Mouse (Mus musculus) c-Kit-negative CD71-positive TER-119-positive erythroid progenitor cells, embryonic 14.5 days (primary cell): ENCODE data around the gene Rab11fip3.
A peak's percentile ranks its signal among the peaks of the same experiment; 100 is the strongest.

Experiments
- DNase-seq: peaks from one replicate; pipeline ENCODE4 v3.0.0-alpha.2; 2013; ENCODE audit warnings: low read depth, low spot score

The Rab11fip3 gene

DNA sequence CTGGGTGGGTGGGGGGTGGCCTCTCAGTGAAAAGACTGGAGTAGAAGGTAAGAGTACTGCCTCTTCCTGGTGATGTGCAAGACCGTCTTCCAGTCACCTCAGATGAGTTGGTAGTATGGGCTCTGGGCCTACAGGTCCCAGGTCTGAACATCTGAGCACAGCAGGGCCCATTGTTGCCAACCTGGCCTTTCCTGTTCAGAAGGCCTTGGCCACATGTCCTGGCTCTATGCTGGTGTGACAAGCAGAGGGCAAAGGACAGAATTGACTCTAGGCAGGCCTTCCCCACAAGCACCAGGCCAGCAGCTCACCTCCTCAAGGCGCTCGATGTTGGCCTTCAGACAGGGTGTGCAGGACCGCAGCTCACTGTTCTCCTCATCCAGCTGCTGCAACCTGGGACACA lies 77.1 kb downstream of the Rab11fip3 start:
- no peak for DNase-seq

DNA sequence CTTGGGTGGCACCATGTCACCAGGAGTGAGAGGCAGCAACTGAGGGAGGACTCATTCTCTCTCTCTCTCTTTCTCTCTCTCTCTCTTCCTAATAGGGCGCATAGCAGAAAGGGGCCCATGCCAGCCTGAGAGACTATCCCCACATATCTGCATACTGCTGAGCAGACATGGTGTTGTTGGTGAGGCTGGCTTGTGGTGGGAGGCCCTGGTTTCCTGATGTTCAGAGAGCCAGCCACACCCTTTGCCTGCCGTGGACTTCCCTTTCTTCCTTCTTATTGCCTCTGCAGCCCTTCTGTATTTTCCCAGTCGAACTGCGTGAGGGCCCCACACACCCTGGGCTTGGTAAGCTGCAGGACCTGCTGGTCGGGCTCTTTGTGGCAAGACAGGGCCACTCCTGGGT lies 79.0 kb downstream of the Rab11fip3 start:
- DNase-seq, result no peak

DNA sequence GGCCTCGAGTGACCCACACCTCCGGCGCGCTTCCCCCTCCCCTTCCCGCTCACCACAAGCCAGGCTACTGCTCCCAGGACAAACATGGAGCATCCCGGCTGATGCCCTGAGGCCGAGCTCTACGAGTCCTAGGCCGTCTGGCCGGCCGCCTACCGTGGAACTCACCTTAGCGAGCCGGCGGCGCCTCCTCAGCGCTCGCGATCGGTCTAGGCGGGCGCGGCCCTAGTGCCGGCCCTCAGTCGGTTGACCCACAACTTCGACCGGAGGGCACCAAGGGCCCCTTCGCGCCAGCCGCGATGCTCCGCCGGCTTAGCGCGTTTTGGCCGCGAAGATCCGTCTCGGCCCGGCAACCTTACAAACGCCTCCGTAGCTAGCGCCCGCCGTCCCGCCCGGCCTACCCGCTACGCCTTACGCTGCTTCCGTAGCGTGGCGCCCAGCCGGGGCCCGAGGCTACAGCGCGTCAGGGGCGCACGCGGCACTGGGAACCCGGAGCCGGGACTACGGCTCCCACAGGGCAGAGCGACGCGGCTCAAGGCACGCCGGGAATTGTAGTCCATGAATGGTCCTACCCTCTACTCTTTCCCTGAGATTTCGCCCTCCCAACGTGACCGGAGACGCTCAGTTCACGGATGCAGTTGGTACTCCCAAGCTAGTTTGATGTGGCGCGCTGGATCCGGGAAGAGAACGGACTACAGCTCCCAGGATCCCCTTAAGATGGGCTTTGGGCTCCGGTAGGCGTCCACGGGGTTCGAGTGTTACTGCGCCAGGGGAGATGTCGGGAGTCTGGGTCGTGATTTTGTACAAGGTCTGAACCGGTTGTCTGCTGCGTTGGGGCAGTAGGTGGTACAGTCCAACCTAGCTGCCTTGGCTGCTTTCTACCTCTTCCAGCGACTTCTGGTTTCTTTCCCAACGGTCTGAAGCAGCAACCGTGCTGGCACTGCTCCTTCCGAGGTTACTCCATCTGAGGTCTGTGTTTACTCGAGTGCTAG lies 83.8 kb downstream of the Rab11fip3 start, which contains the start of gene Capn15:
TSS of gene Capn15 (minus strand) at position 491 of the 989 bp plus-strand sequence.
- peak; percentile 68 for DNase-seq

DNA sequence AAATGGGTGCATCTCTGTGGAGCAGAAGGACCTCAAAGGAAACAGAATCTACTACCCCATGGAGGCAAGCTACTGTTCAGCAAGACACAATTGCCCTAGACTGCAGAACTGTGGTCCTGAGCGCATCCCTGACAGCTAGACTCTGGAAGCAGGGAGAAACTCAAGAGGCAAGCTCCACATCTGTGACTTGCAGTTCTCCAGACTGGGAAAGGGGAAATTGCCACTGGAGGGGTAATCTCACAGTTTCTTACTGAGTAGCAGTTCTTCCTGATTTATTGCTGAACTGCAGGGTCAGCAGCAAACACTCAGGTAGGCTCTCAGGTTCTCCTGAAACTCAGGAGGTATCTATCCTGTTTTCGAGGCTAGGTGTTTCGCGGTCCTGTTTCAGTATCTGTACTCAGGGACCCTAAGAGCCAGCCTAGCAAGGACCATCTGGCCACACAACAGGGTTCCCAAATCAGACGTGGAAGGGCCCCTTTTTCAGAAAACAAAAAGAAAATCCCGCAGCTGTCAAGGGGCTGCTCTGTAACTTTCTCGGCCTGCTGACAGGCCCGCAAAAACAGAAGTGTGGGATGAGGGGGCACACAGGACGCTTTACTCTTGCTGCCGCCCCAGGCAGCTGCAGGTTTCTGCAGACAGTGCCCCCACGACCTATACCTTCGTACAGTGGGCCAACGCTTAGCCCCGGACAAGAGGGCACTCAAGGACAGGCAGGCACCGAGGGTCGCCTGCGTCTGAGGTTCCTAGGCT lies 84.6 kb downstream of the Rab11fip3 start:
- no peak for DNase-seq

DNA sequence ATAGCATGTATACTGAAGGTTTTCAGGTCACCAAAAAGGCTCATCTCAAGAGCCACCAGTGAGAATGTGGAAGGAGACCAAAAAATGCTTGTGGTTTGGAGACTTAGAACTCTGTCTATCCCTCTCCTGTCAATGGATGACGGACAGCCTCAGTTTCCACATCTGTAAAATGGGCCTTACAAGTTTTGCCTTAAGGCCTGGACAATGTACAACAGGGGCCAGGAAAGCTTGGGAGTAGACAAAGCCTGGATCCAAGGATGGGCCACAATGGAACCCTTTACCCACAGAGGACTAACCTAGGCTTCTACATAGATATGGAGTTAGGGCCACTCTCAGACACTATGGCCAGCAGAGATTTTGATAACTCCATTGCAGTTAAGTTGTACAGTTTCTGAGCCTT lies 85.3 kb downstream of the Rab11fip3 start:
- DNase-seq, result no peak

DNA sequence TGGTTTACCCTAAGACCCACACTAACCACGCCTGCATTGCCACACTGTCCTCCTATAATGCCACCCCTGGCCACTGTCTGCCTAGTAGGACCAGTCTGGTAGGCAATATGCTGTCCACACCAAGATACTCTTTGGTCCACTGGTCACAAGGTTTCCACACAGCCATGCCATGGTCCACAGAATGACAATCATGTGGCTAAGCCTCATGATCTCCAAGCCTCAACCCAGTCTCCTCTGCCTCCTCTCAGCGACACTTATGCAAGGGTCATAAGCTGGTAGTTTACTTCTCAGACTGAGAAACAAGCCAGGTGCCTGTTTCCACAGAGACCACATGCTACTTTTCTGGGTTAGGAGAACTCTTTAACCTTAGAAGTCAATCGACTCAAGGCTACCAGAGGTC lies 86.4 kb downstream of the Rab11fip3 start:
- no peak for DNase-seq

DNA sequence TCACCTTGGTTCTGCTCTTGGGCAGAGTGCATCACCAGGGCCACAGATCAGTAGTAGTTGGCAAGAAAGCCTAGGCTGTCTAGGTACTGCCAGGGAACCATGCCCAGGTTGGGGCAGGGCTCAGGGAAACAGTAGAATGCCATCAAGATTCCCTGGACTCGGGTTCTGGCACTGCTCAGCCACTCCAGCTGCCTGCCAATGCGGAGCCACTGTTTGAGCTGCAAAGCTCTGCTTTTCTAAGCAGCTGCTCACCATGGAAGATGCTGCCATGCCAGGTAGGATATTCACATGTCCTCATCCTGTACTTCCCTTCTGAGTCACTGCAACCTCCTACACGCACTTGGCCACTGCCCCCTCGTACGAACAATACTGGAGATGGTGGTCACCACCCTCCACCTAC lies 88.5 kb downstream of the Rab11fip3 start:
- DNase-seq, result no peak

DNA sequence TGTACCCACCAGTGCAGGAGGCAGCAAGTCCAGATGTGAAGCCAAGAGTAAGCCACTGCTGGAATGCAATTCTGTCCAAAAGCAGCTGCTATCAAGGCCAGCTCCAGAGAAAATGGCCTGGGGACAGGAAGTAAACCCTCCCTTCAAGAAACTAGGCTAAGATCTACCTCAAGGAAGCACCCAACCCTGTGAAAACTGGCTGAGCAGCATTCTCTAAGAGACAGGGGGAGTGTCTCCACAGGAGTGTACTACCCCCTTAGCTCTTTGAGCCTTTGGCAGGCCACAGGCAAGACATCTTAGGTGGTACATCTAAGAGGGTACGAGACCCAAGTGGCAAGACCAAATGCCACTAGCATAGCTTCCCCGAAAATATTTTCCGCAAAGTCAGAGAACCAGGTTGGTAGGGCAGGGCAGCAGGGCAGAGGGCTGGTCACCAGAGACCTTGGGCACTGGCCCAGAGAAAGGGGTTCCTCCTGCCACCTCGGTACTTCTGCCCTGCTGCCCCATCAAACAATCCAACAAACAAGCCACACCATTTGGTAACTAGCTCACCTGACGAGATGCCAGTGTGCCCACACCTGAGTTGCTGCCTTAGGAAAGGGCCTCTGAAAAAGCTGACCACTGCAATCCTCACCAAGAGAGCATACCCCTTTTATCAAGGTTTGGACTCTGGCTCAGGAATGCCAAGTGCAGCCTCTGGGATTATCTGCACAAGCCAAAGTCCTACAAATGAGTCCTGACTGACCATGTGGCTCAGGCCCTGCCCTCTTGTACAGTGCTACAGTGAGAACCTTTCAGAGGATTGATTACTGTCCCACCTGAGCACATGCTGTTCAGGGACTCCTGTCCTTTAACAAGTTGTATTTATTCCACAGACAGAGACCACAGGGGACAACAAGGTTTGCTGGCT lies 89.3 kb downstream of the Rab11fip3 start:
- DNase-seq, result no peak

DNA sequence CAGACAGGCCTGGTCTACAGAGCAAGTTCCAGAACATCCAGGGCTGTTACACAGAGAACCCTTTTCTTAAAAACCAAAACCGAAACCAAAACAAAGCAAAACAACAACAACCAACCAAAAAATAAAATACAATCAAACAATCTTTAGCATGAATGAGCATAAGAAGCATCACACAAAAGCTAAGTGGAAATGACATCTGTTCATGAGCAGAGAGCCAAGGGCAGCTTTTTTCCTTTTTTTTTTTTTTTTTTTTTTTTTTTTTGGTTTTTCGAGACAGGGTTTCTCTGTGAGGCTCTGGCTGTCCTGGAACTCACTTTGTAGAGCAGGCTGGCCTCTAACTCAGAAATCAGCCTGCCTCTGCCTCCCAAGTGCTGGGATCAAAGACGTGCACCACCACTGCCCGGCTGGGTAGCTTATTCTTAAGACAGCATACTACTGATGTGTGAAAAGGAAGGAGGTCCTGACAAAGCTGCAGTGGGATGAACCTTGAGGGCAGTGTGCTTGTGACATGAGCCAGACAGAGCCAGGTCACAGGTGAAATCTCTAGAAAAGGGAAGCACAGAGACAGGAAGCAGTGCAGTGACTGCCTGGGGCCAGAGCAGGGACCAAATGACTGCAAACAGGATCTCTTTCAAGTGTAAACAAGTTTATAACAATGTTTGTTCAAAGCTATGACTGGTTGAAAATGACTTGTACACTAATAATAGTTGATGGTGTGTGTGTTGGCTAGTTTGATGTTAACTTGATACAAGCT lies 98.2 kb downstream of the Rab11fip3 start:
- DNase-seq, result no peak

DNA sequence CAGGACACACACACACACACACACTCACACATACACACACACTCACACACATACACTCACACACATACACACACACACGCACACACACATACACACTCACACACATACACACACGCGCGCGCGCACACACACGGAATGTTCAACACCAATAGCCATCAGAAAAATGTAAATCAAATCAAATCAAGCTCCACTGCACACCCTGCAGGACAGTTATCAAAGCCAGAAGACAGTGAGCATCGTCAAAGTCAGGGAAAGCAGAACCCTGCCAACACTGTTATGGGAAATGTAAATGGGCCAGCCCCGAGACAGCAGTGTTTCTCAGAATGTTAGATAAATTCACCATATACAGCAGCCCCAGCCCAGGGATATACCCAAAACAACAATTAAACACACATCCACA lies 98.9 kb downstream of the Rab11fip3 start:
- DNase-seq, result no peak

DNA sequence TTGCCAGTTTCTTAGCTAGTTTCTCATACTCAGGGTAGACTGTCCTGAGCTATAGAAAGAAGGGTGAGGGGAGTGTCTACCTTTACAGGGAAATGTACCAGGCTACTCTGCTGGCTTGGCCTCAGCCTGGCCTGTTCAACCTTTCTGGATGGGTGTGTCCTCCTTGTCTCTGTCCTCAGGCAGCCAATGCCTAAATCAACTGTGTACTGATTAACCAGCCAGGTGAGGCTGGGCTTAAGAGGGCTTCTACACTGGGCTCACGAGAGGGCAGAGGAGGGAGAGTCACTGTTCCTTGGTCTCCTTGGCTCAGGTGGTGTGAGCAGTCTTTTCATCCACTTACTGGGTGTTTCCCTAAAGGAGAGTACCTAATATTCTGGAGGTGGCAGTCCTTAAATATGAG lies 101.2 kb downstream of the Rab11fip3 start:
- DNase-seq, result peak; percentile 32

DNA sequence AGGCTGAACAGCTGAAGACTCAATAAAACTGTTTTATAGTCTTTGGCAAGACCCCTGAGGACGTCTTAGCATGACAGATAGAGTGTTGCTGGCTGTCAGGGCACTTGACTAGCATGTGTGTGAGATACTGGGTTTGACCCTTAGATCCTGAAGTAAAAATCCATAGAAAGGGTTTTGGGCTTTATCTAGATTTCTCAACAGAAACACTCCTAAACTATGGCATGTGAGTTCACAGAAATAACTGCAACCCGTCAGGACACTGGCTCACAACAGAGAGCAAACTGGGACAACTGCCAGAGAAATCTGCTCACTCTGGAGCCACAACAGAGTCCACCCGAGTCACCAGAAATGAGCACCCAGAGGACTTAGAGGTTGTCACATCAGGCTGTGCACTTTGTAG lies 101.7 kb downstream of the Rab11fip3 start:
- no peak for DNase-seq

DNA sequence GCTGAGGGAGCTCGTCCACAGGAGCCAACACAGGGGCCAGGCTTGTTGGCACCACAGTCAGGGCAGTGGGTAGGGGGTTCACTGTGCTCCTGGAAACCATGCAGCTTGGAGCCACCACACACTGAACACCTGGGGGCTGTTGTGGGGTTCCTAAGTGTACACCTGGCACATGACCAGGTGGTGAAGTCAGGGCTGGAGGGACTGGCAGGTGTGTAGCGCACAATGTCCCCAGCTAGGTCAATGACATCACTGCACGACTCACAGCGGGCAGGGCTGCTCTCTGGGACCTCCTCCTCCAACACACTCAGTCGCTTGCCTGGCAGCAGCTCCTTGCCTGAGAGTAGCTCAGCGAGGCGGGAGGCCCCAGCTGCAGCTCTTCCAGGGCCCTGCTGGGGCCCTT lies 105.1 kb downstream of the Rab11fip3 start:
- DNase-seq, result no peak

DNA sequence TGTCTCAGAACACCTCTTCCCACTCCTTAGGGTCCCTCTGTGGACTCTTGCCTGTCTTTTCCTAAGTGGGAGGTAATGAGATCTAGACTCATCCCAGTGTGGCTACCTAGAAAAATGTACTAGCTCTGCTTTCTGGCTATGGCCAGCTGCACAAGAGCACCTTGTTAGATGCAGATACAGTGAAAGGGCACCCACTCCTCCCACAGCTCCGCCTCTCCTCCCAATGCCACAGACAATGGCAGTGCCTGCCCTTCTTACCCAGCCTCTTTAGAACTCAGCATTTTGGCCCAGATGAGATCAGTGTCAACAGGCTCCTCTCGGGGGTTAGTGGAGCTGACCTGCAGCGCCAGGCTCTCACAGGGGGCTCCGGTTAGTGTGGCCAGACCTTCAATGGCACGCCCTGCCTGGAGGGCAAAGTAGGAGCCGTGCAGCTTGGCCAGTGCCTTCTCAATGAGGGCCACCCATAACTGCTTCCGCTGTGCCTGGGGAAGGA lies 106.9 kb downstream of the Rab11fip3 start:
- DNase-seq, result peak; percentile 25

DNA sequence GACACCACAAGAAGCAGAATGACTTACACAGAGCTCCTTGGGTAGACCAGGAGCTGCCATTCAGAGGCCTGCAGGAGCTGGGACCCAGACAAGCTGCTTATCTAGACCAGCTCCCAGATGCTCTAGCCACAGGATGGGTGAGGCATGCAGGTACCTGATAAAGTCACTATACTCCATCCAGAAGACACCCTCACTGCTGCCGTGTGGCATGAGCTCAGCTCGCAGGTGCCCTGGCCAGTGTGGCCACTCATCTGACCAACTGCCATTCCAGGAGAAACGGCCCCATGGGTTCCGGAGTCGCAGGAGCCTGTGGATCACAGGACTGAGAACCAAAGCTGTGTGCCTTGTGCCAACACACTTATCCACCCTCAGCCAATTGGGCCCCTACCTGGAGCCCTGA lies 107.8 kb downstream of the Rab11fip3 start:
- peak; percentile 82 for DNase-seq

DNA sequence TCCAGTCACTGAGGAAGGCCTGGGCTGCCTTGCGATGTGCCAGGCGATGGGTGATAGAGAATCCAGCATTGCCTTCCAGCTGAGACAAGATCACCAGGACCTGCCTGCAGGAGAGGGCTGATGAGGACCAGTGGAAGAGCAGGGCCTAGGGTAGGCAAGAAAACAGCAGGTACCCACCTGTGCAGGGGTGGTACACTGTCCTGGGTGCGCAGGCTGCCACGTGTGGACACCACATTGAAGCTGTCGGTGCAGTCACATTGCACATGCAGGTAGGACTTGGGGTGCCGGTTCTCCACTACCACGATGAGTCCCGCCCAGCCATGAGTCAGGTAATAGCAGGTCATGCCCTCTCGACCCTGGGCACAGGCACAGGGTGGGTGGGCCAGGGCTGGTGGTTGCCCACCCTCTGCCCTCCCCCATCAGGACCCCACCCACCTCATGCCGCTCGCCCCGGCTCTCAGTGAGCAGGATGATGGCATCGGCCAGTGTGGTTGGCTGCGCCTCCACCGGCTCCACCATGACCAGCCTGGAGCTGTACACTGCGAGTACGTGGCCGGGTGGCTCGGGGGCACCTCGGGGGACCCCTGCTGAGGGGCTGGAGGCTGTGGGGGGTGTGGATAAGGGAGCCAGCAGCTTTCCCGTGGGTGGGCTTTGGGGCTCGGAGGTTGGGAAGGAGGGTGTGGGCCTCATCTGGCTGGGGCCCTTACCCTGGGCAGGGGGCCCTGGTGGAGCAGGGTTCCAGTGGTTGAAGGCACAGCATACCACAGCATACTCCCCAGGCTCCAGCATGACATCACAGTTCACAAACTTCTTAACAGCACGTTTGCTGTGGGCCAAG lies 109.5 kb downstream of the Rab11fip3 start:
- no peak for DNase-seq

DNA sequence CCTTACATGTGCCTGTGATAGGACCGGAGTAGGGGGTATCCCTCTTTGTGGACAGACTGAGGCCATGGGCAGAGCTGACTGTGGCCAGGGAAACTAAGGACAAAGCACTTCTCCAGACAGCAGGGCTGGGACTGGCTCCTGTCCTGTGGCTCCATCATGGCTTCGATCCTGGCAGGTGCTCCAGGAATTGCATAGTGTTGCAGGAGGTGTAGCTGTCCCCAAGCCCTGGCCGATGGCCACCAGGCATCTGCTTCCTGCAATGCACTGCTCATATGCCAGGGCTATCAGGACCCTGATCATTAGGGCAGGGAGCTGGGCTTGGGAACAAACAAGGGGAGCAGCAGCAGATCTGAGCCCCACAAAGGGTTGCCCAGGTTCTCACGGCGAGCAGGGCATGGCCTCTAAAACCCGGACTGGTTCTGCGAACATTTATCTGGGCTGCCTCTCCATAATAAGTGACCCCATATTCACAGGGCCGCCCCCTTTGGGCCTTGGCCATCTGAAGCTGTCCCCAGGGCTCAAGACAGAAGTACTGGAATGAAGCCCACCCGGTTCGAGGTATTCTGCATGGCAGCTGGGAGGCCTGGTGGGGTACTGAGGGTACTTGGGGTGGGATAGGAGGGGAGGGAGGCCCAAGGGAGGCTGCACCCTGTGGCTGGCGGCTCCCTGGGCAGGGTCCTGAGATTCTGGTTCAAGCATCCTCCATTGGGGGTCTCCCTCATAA lies 110.4 kb downstream of the Rab11fip3 start:
- no peak for DNase-seq

DNA sequence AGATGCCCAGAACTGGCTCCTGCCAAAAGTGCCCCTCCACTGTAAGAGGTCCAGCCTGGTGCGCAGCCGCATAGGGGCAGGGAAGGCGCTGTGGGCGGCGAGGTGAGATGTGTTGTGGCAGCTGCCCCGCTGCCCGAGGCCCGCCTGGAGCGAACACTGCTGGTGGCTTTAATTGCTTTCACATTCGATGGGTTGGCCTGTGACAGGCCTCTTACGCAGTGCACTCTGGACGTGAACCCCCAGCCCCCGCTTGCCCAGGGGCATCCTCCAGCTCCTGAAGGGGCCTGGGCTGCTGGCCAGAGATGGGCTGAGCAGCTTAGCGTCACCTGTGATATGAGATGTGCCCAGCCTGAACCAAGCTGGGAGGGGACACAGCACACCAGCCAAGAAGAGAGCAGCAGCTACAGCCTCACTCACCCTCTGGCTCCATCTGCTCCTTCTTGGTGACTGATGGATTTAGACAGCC lies 111.7 kb downstream of the Rab11fip3 start:
- DNase-seq, result no peak

DNA sequence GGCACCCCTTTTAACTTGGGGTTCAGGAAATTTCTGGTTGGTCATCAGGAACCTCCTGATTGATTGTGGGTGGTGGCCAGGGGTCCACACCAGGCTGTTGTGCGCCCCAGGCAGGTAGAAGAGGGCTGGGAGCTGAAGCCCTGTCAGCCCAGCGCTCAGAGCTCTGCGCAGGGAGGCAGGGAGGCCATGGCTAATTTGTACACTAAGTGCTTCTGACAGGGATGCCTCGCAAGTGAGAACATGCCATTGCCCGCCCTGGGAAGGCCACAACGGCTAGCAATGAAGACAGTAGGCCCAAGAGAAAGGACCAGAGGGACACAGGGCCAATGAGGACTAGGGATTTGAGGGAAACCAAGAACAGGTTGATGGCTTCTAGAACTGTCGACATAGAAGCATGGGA lies 112.7 kb downstream of the Rab11fip3 start:
- DNase-seq, result no peak
